Mouse (Mus musculus): ENCODE results near the gene Gm49321. TPM values are rescaled to one million over a fixed set of nuclear protein-coding genes. Genes with fewer than 3 reads are reported as not detected.

Gm49321 gene
- polyA plus RNA-seq, 1 experiment, result not detected

- WGBS, result 62% methylated on average over 3 of the region's 3 CpGs
- H3K36me3 ChIP-seq (ENCODE audit: control insufficient read depth, insufficient read depth, low read length), result no peaks in the 10 kb centered on the region
- H3K27me3 ChIP-seq (ENCODE audit: control insufficient read depth, insufficient read depth, low read length), result no peaks in the 10 kb centered on the region
- TF ChIP-seq POLR2A (IDR thresholded peaks at IDR 0.05; ENCODE audit: low read depth, low read length) (no peak), CTCF (IDR thresholded peaks at IDR 0.05; ENCODE audit: extremely low read depth, insufficient read length, insufficient replicate concordance, low read depth, low read length) (no peak)
- no peak overlapping the region for H3K4me3 ChIP-seq (ENCODE audit: low read depth, low read length)
- H3K4me1 ChIP-seq (ENCODE audit: control insufficient read depth, insufficient read depth, insufficient read length, low read length), result peaks cover 8% of the 10 kb centered on the region; the same call in 1 of the 2 replicates
- H3K27ac ChIP-seq (ENCODE audit: insufficient read depth, low read depth, low read length), result no peak overlapping the region
These were observed 41.0 kb upstream of the Gm49321 start for GRCm38 (mm10) chr12:73896471-73896870.

- H3K4me3 ChIP-seq (ENCODE audit: low read depth, low read length), result no peak overlapping the region
- TF ChIP-seq POLR2A (IDR thresholded peaks at IDR 0.05; ENCODE audit: low read depth, low read length) (no peak), CTCF (IDR thresholded peaks at IDR 0.05; ENCODE audit: extremely low read depth, insufficient read length, insufficient replicate concordance, low read depth, low read length) (no peak)
- no peak overlapping the region for H3K27ac ChIP-seq (ENCODE audit: insufficient read depth, low read depth, low read length)
- no peaks in the 10 kb centered on the region for H3K36me3 ChIP-seq (ENCODE audit: control insufficient read depth, insufficient read depth, low read length)
- WGBS, result 25% methylated on average over 2 of the region's 2 CpGs
- H3K27me3 ChIP-seq (ENCODE audit: control insufficient read depth, insufficient read depth, low read length), result no peaks in the 10 kb centered on the region
- H3K4me1 ChIP-seq (ENCODE audit: control insufficient read depth, insufficient read depth, insufficient read length, low read length), result peaks cover 5% of the 10 kb centered on the region; the same call in 1 of the 2 replicates
These were observed 39.2 kb upstream of the Gm49321 start for GRCm38 (mm10) chr12:73898281-73898680.

- Histone ChIP-seq H3K4me3 (ENCODE audit: low read depth, low read length) (no peak overlapping the region), H3K27ac (ENCODE audit: insufficient read depth, low read depth, low read length) (peak overlapping the region; percentile 71), H3K27me3 (ENCODE audit: control insufficient read depth, insufficient read depth, low read length) (no peaks in the 10 kb centered on the region), H3K4me1 (ENCODE audit: control insufficient read depth, insufficient read depth, insufficient read length, low read length) (peaks cover 11% of the 10 kb centered on the region; the same call in 1 of the 2 replicates), H3K36me3 (ENCODE audit: control insufficient read depth, insufficient read depth, low read length) (no peaks in the 10 kb centered on the region)
- TF ChIP-seq CTCF (IDR thresholded peaks at IDR 0.05; ENCODE audit: extremely low read depth, insufficient read length, insufficient replicate concordance, low read depth, low read length) (no peak), POLR2A (IDR thresholded peaks at IDR 0.05; ENCODE audit: low read depth, low read length) (no peak)
- 56% methylated on average over 5 of the region's 5 CpGs for WGBS
These were observed 33.1 kb upstream of the Gm49321 start for GRCm38 (mm10) chr12:73904133-73904934.

- WGBS, result 10% methylated on average over 2 of the region's 2 CpGs
- Histone ChIP-seq H3K27ac (ENCODE audit: insufficient read depth, low read depth, low read length) (peak overlapping the region; percentile 71), H3K27me3 (ENCODE audit: control insufficient read depth, insufficient read depth, low read length) (no peaks in the 10 kb centered on the region), H3K36me3 (ENCODE audit: control insufficient read depth, insufficient read depth, low read length) (no peaks in the 10 kb centered on the region), H3K4me3 (ENCODE audit: low read depth, low read length) (no peak overlapping the region), H3K4me1 (ENCODE audit: control insufficient read depth, insufficient read depth, insufficient read length, low read length) (peaks cover 11% of the 10 kb centered on the region; the same call in 1 of the 2 replicates)
- TF ChIP-seq POLR2A (IDR thresholded peaks at IDR 0.05; ENCODE audit: low read depth, low read length) (no peak), CTCF (IDR thresholded peaks at IDR 0.05; ENCODE audit: extremely low read depth, insufficient read length, insufficient replicate concordance, low read depth, low read length) (no peak)
These were observed 32.4 kb upstream of the Gm49321 start for GRCm38 (mm10) chr12:73905041-73905440.

GRCm38 (mm10) chr12:73905555-73905954 is 31.9 kb upstream of the Gm49321 start:
- TF ChIP-seq CTCF (IDR thresholded peaks at IDR 0.05; ENCODE audit: extremely low read depth, insufficient read length, insufficient replicate concordance, low read depth, low read length) (no peak), POLR2A (IDR thresholded peaks at IDR 0.05; ENCODE audit: low read depth, low read length) (no peak)
- Histone ChIP-seq H3K27ac (ENCODE audit: insufficient read depth, low read depth, low read length) (no peak overlapping the region), H3K4me3 (ENCODE audit: low read depth, low read length) (no peak overlapping the region), H3K4me1 (ENCODE audit: control insufficient read depth, insufficient read depth, insufficient read length, low read length) (peaks cover 11% of the 10 kb centered on the region; the same call in 1 of the 2 replicates), H3K36me3 (ENCODE audit: control insufficient read depth, insufficient read depth, low read length) (no peaks in the 10 kb centered on the region), H3K27me3 (ENCODE audit: control insufficient read depth, insufficient read depth, low read length) (no peaks in the 10 kb centered on the region)
- 42% methylated on average over 4 of the region's 4 CpGs for WGBS

GRCm38 (mm10) chr12:73907079-73907672 is 30.3 kb upstream of the Gm49321 start:
- Histone ChIP-seq H3K27me3 (ENCODE audit: control insufficient read depth, insufficient read depth, low read length) (no peaks in the 10 kb centered on the region), H3K4me1 (ENCODE audit: control insufficient read depth, insufficient read depth, insufficient read length, low read length) (peaks cover 11% of the 10 kb centered on the region; the same call in 1 of the 2 replicates), H3K36me3 (ENCODE audit: control insufficient read depth, insufficient read depth, low read length) (no peaks in the 10 kb centered on the region), H3K27ac (ENCODE audit: insufficient read depth, low read depth, low read length) (peak overlapping the region; percentile 60), H3K4me3 (ENCODE audit: low read depth, low read length) (peak overlapping the region; percentile 68)
- WGBS, result 2% methylated on average over 18 of the region's 18 CpGs
- no peak for TF ChIP-seq CTCF (IDR thresholded peaks at IDR 0.05; ENCODE audit: extremely low read depth, insufficient read length, insufficient replicate concordance, low read depth, low read length)
- no peak for TF ChIP-seq POLR2A (IDR thresholded peaks at IDR 0.05; ENCODE audit: low read depth, low read length)

GRCm38 (mm10) chr12:73907673-73908150 is 29.7 kb upstream of the Gm49321 start:
- H3K4me1 ChIP-seq (ENCODE audit: control insufficient read depth, insufficient read depth, insufficient read length, low read length), result peaks cover 11% of the 10 kb centered on the region; the same call in 1 of the 2 replicates
- peak overlapping the region; percentile 87 for H3K4me3 ChIP-seq (ENCODE audit: low read depth, low read length)
- under 1% methylated on average over 51 of the region's 51 CpGs for WGBS
- H3K27me3 ChIP-seq (ENCODE audit: control insufficient read depth, insufficient read depth, low read length), result no peaks in the 10 kb centered on the region
- H3K27ac ChIP-seq (ENCODE audit: insufficient read depth, low read depth, low read length), result peak overlapping the region; percentile 82
- H3K36me3 ChIP-seq (ENCODE audit: control insufficient read depth, insufficient read depth, low read length), result no peaks in the 10 kb centered on the region
- TF ChIP-seq CTCF (IDR thresholded peaks at IDR 0.05; ENCODE audit: extremely low read depth, insufficient read length, insufficient replicate concordance, low read depth, low read length) (no peak), POLR2A (IDR thresholded peaks at IDR 0.05; ENCODE audit: low read depth, low read length) (peak; percentile 97)

All from small intestine, adult 2 months (tissue).